Mouse (Mus musculus) myocyte (in vitro differentiated cells): ENCODE results near the gene Emilin1. TPM values are rescaled to one million over a fixed set of nuclear protein-coding genes. Genes with fewer than 3 reads are reported as not detected.
A peak's percentile ranks its signal among the peaks of the same experiment; 100 is the strongest.

Experiments used
- H3K27me3 ChIP-seq: one replicate; pipeline ENCODE4 v1.6.1; 2011; ENCODE audit not compliant: control insufficient read depth, insufficient read depth, insufficient read length
- H3K36me3 ChIP-seq: one replicate; pipeline ENCODE4 v1.6.1; 2011; ENCODE audit not compliant: control insufficient read depth, insufficient read depth
- H3K4me2 ChIP-seq: one replicate; pipeline ENCODE4 v1.6.1; 2011; ENCODE audit warnings: low read depth, control low read depth
- H3K4me3 ChIP-seq: one replicate; pipeline ENCODE4 v1.5.1; 2011; ENCODE audit warnings: mild to moderate bottlenecking, control low read depth, moderate library complexity
- H3K79me2 ChIP-seq: one replicate; pipeline ENCODE4 v1.6.1; 2011; ENCODE audit not compliant: control insufficient read depth, insufficient read depth
- H3ac ChIP-seq: one replicate; pipeline ENCODE4 v1.6.1; 2011; ENCODE audit not compliant: control insufficient read depth, insufficient read length
- CEBPB ChIP-seq: IDR thresholded peaks from 2 replicates; pipeline ENCODE4 v1.6.1; 2011; ENCODE audit warnings: mild to moderate bottlenecking, moderate library complexity; ENCODE audit not compliant: poor library complexity, insufficient read depth, severe bottlenecking
- E2F4 ChIP-seq: IDR thresholded peaks from one replicate; pipeline ENCODE4 v1.6.1; 2011; ENCODE audit warnings: mild to moderate bottlenecking, control low read depth, moderate library complexity; ENCODE audit not compliant: insufficient read depth
- MAX ChIP-seq: IDR thresholded peaks from one replicate; pipeline ENCODE4 v1.6.1; 2011; ENCODE audit warnings: low read depth, mild to moderate bottlenecking, control low read depth
- MYOD1 ChIP-seq, 3 experiments: IDR thresholded peaks; one replicate each; pipeline ENCODE4 v1.6.1; 2011; ENCODE audit warnings: control low read depth in 2 of 3, low read depth in 2 of 3, mild to moderate bottlenecking in 2 of 3, moderate library complexity in 1 of 3; ENCODE audit not compliant: insufficient read length in 2 of 3, control insufficient read depth in 1 of 3
- MYOG ChIP-seq, 3 experiments: IDR thresholded peaks; one replicate each; pipeline ENCODE4 v1.6.1; 2011; ENCODE audit warnings: control low read depth in 2 of 3, low read depth in 2 of 3, mild to moderate bottlenecking in 2 of 3; ENCODE audit not compliant: insufficient read length in 2 of 3, control insufficient read depth in 1 of 3, insufficient read depth in 1 of 3
- POLR2A ChIP-seq: IDR thresholded peaks from one replicate; pipeline ENCODE4 v1.6.1; 2011; ENCODE audit warnings: low read depth, mild to moderate bottlenecking, control low read depth, moderate library complexity; ENCODE audit not compliant: insufficient read length
- POLR2AphosphoS2 ChIP-seq: IDR thresholded peaks from one replicate; pipeline ENCODE4 v1.6.1; 2011; ENCODE audit warnings: low read depth, control low read depth; ENCODE audit not compliant: insufficient read length
- REST ChIP-seq: IDR thresholded peaks from one replicate; pipeline ENCODE4 v1.6.1; 2011; ENCODE audit warnings: mild to moderate bottlenecking, control low read depth, moderate library complexity; ENCODE audit not compliant: insufficient read depth, insufficient read length
- SRF ChIP-seq: IDR thresholded peaks from one replicate; pipeline ENCODE4 v1.6.1; 2011; ENCODE audit warnings: low read depth; ENCODE audit not compliant: control insufficient read depth, insufficient read length
- TCF12 ChIP-seq: IDR thresholded peaks from one replicate; pipeline ENCODE4 v1.6.1; 2011; ENCODE audit warnings: mild to moderate bottlenecking, control low read depth; ENCODE audit not compliant: poor library complexity, insufficient read depth, severe bottlenecking
- TCF3 ChIP-seq: IDR thresholded peaks from one replicate; pipeline ENCODE4 v1.6.1; 2011; ENCODE audit warnings: low read depth, control low read depth; ENCODE audit not compliant: insufficient read length
- USF1 ChIP-seq: IDR thresholded peaks from one replicate; pipeline ENCODE4 v1.6.1; 2011; ENCODE audit warnings: low read depth, mild to moderate bottlenecking, control low read depth, moderate library complexity
- polyA plus RNA-seq: library from polyadenylated mRNA; unstranded; fragments of >200 nt; fragmentation: generic; extraction: Trizol; gene quantifications from one replicate; pipeline ENCODE4 v1.2.1, GENCODE M21; 2012; ENCODE audit warnings: missing spikeins

Emilin1 gene
- polyA plus RNA-seq, 1 experiment: 25.8 TPM

DNA sequence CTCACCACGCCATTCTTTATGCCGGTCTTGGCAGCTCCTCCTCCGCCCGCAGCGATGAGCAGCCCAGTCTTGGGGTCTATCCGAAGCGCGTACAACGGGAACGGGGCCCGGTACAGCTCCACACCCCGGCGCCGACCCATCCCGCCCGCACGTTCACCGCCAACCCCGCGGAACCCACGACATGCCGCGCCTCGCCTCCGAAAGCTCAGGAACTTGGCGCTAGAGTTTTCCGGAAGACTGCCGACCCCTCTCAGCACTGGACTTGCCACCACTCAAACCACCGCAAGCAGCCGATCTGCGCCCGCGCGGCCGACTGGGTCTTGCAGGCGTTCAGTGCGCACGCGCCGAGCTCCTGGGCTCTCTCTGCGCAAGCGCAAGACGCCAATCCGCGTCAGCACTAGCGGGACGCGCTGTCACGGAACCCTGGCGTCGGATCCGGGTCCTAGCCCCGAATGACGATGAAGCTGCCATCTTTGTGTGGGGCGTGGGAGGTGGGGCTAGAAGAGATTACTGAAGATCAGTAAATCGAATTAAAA lies 46.8 kb downstream of the Emilin1 start, which contains the start of gene Preb:
Preb (minus strand) TSS at position 396 of the 536 bp plus-strand sequence.
- no peak for TF ChIP-seq USF1
- no peak for TF ChIP-seq TCF3
- TF ChIP-seq POLR2AphosphoS2: peak; percentile 87
- TF ChIP-seq MYOD1 (IDR thresholded peaks at IDR 0.05; ENCODE audit: control insufficient read depth in 1 of 3, insufficient read length in 2 of 3, low read depth in 2 of 3): no peak
- no peak for TF ChIP-seq TCF12
- TF ChIP-seq CEBPB: no peak
- TF ChIP-seq REST: no peak
- TF ChIP-seq POLR2A: peak; percentile 78
- peak in 1 of 3 experiments; percentile 7 for TF ChIP-seq MYOG (IDR thresholded peaks at IDR 0.05; ENCODE audit: control insufficient read depth in 1 of 3, insufficient read depth in 1 of 3, insufficient read length in 2 of 3, low read depth in 2 of 3)
- peaks cover 24% of the 10 kb centered on the region for H3K79me2 ChIP-seq
- H3K36me3 ChIP-seq: peaks cover 19% of the 10 kb centered on the region
- H3K4me2 ChIP-seq: peak within 1 kb of the TSS; percentile 94
- H3ac ChIP-seq: peak within 1 kb of the TSS; percentile 47
- no peaks in the 10 kb centered on the region for H3K27me3 ChIP-seq
- peak within 1 kb of the TSS; percentile 88 for H3K4me3 ChIP-seq

- TF ChIP-seq TCF12 (no peak), USF1 (no peak), POLR2A (no peak), POLR2AphosphoS2 (no peak), CEBPB (no peak)
- Histone ChIP-seq H3K79me2 (peaks cover 24% of the 10 kb centered on the region), H3ac (no peak overlapping the region), H3K27me3 (no peaks in the 10 kb centered on the region), H3K4me3 (peak overlapping the region; percentile 88), H3K36me3 (peaks cover 14% of the 10 kb centered on the region), H3K4me2 (peak overlapping the region; percentile 94)
These were observed 47.6 kb downstream of the Emilin1 start for GRCm38 (mm10) chr5:30960814-30961213.

DNA sequence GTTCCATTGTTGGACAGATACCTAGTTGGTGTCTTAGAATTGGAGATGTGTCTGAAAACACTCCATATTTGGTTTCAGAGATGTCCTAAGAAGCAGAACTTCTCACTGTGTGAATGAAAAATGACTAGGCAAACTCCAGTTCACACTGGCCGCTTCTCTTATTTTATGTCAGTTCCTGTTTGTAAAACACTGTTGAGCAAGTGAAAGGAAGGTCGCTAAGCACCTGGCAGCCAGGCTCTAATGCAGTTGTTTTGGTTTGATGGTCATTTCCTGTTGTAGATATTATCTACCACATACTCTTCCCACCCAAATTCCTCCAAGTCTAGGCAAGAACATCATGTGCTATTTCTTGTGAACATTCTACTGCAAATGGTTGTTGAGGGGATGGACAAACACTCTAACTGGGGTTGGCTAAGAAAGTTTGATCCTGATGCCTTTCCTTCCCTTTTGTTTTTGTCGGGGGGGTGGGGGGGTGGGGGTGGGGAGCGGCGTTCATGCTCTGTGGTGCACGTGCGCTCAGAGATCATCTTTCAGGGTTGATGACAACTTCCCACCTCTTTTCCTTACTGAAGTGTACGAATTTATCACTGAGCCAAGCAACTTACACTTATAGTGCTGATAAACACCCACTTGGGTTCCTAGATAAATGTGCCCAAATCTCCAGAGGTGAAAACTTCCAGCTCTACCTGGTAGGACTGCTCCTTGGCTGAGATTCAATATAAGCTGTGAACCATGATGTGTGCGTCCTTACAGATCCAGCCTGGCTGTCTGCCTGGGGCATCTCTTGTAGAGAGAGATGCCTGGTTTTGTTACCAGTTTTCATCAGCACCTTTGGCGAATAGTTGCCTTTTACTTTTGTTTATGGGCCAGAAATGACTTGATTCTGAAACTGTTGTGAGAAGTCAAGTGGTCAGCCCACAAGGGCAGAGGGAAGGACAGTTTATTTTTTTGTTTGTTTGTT lies 48.6 kb downstream of the Emilin1 start:
- peaks cover 10% of the 10 kb centered on the region for H3K36me3 ChIP-seq
- H3ac ChIP-seq: no peak overlapping the region
- H3K79me2 ChIP-seq: peaks cover 24% of the 10 kb centered on the region
- no peak overlapping the region for H3K4me3 ChIP-seq
- peak overlapping the region; percentile 94 for H3K4me2 ChIP-seq
- H3K27me3 ChIP-seq: no peaks in the 10 kb centered on the region
- TF ChIP-seq E2F4: no peak
- no peak for TF ChIP-seq MAX
- TF ChIP-seq REST: no peak
- TF ChIP-seq TCF12: peak; percentile 30
- peak in 2 of 3 experiments; percentile 12 to 67 for TF ChIP-seq MYOD1 (IDR thresholded peaks at IDR 0.05; ENCODE audit: control insufficient read depth in 1 of 3, insufficient read length in 2 of 3, low read depth in 2 of 3)
- no peak for TF ChIP-seq CEBPB
- no peak for TF ChIP-seq SRF
- TF ChIP-seq TCF3: no peak

- TF ChIP-seq E2F4: no peak
- no peak for TF ChIP-seq POLR2A
- no peak for TF ChIP-seq CEBPB
- TF ChIP-seq MAX: no peak
- no peak for TF ChIP-seq TCF12
- no peak for TF ChIP-seq USF1
- no peak for TF ChIP-seq TCF3
- no peak for TF ChIP-seq POLR2AphosphoS2
- no peak for TF ChIP-seq REST
- TF ChIP-seq MYOD1 (IDR thresholded peaks at IDR 0.05; ENCODE audit: control insufficient read depth in 1 of 3, insufficient read length in 2 of 3, low read depth in 2 of 3): no peak
- TF ChIP-seq MYOG (IDR thresholded peaks at IDR 0.05; ENCODE audit: control insufficient read depth in 1 of 3, insufficient read depth in 1 of 3, insufficient read length in 2 of 3, low read depth in 2 of 3): no peak
- no peak for TF ChIP-seq SRF
- Histone ChIP-seq H3K79me2 (peaks cover 10% of the 10 kb centered on the region), H3ac (no peak overlapping the region), H3K36me3 (no peaks in the 10 kb centered on the region), H3K27me3 (no peaks in the 10 kb centered on the region), H3K4me3 (no peak overlapping the region), H3K4me2 (no peak overlapping the region)
These were observed 50.7 kb downstream of the Emilin1 start for GRCm38 (mm10) chr5:30963916-30964315.

DNA sequence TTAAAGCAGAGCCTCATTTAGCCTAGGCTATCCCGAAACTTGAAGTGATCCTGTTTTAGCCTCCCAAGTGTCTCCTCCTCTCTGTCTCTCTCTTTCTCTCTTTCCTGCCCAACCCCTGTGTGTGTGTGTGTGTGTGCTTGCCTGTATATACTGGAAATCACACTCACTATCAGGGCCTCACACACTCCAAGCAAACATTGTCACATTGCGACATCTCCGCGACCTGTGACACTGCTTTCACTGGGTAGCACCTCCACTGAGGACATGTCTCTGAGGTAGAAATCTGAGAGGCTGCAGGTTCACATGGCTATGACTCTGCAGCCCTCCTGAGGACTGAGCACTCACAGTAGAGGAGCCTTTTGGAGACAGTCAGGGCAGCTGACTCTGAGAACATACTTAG lies 53.0 kb downstream of the Emilin1 start:
- H3ac ChIP-seq: no peak overlapping the region
- no peaks in the 10 kb centered on the region for H3K79me2 ChIP-seq
- H3K27me3 ChIP-seq: no peaks in the 10 kb centered on the region
- no peak overlapping the region for H3K4me2 ChIP-seq
- no peaks in the 10 kb centered on the region for H3K36me3 ChIP-seq
- no peak for TF ChIP-seq MAX
- no peak for TF ChIP-seq SRF
- TF ChIP-seq POLR2AphosphoS2: no peak
- TF ChIP-seq TCF12: no peak
- TF ChIP-seq TCF3: no peak
- no peak for TF ChIP-seq POLR2A
- no peak for TF ChIP-seq CEBPB
- no peak for TF ChIP-seq E2F4
- TF ChIP-seq MYOG (IDR thresholded peaks at IDR 0.05; ENCODE audit: control insufficient read depth in 1 of 3, insufficient read depth in 1 of 3, insufficient read length in 2 of 3, low read depth in 2 of 3): no peak
- TF ChIP-seq REST: no peak
- H3K4me3 ChIP-seq: no peak overlapping the region
